Mouse (Mus musculus): ENCODE measurements around the gene Vps53. TPM values are rescaled to one million over a fixed set of nuclear protein-coding genes. Genes with fewer than 3 reads are reported as not detected.
A peak's percentile ranks its signal among the peaks of the same experiment; 100 is the strongest.

Vps53 gene
- polyA plus RNA-seq, 1 experiment: 56.6 TPM

DNA sequence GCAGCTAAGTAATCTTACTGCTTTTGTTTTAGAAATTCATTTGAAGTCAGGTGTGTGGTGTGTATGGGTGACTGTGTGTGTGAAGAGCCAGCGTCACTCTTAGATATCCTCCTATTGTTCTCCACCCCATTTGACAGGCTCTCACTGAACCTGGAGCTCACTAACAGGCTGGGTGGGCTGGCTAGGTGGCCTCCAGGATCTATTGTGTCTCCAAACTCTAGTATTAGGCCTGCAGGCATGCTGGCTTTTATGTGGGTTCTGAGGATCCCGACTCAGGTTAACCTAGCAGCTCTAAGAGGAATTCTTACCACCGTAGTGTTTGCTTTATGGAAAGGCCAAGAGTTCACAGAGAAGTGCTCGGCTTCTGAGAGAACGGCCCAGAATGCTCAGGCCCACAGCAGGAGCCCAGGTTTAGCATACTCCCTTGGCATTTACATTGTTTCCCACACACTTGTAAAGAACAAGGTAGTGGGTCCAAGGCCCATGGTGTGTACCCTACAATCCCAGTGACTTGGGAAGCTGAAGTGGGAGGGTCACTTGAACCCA lies 128.4 kb downstream of the Vps53 start:
- no peak overlapping the region for H3K27ac ChIP-seq (ENCODE audit: insufficient read depth, low read length)
- no peaks in the 10 kb centered on the region for H3K4me1 ChIP-seq (ENCODE audit: control insufficient read depth, insufficient read depth, low read length)
- TF ChIP-seq CTCF (IDR thresholded peaks at IDR 0.05; ENCODE audit: extremely low read depth, insufficient read depth, low read length) (no peak), POLR2A (IDR thresholded peaks at IDR 0.05; ENCODE audit: extremely low read depth, insufficient read depth, low read length) (no peak)
- no peak overlapping the region for H3K4me3 ChIP-seq (ENCODE audit: insufficient read depth, low read length)

DNA sequence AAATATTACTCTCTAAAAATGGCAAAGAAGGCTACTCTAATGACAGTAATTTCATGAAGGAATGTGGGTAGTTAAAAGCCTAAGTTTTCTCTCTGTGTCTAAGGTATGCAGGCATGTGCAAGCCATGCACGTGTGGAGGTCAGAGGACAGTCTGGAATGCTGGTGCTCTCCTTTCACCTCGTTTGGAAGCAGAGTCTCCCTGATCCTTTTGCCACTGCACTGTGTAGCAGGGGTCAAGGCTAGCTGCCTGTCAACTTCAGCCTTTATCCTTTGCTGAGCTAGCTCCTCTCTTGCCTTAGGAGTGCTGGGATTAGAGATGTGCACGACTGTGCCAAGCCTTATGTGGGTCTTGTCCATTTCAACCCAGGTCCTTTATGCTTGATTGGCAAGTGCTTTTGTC lies 128.9 kb downstream of the Vps53 start:
- H3K4me1 ChIP-seq (ENCODE audit: control insufficient read depth, insufficient read depth, low read length): no peaks in the 10 kb centered on the region
- H3K27ac ChIP-seq (ENCODE audit: insufficient read depth, low read length): no peak overlapping the region
- TF ChIP-seq POLR2A (IDR thresholded peaks at IDR 0.05; ENCODE audit: extremely low read depth, insufficient read depth, low read length): no peak
- no peak for TF ChIP-seq CTCF (IDR thresholded peaks at IDR 0.05; ENCODE audit: extremely low read depth, insufficient read depth, low read length)
- no peak overlapping the region for H3K4me3 ChIP-seq (ENCODE audit: insufficient read depth, low read length)

DNA sequence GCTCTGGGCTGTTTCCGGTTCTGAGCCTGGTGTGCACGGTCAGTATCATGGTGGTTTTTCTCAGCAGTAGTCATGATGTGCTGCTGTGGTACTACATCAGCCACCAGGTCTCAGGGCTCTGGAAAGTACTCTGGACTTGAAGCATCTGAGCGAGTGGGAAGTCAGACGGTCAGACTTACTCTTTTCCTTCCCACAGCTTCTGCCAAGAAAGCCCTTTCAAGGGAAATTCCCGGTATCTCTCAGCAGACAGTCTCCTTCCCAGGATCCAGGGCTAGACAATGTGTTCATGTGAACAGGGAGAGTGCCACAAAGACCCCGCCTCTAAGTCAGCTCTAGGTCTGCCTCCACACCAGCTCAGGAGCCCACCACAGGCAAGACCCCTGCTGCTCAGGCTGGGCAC lies 134.1 kb downstream of the Vps53 start:
- H3K4me3 ChIP-seq (ENCODE audit: insufficient read depth, low read length): no peak overlapping the region
- no peak for TF ChIP-seq POLR2A (IDR thresholded peaks at IDR 0.05; ENCODE audit: extremely low read depth, insufficient read depth, low read length)
- TF ChIP-seq CTCF (IDR thresholded peaks at IDR 0.05; ENCODE audit: extremely low read depth, insufficient read depth, low read length): no peak
- peaks cover 4% of the 10 kb centered on the region for H3K4me1 ChIP-seq (ENCODE audit: control insufficient read depth, insufficient read depth, low read length)
- no peak overlapping the region for H3K27ac ChIP-seq (ENCODE audit: insufficient read depth, low read length)

DNA sequence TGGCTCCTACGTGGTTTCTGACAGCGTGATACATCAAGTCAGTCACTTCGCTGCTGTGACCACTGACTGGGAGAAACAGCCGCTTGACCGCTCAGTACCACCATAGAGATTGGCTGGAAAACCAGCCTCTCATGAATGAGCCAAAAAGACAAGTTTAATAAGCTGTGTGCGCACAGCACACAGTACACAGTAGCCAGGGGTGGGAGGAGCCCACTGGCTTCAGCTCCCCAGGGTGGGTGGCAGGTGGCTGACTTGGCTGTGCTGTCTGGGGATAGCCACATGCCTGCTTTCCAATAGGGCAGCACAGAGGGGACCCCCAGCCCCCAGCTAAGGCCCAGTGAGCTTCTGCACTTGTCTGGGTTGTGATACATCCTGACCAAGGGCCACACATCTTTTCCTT lies 135.0 kb downstream of the Vps53 start:
- TF ChIP-seq POLR2A (IDR thresholded peaks at IDR 0.05; ENCODE audit: extremely low read depth, insufficient read depth, low read length): no peak
- TF ChIP-seq CTCF (IDR thresholded peaks at IDR 0.05; ENCODE audit: extremely low read depth, insufficient read depth, low read length): no peak
- Histone ChIP-seq H3K4me3 (ENCODE audit: insufficient read depth, low read length) (no peak overlapping the region), H3K27ac (ENCODE audit: insufficient read depth, low read length) (no peak overlapping the region), H3K4me1 (ENCODE audit: control insufficient read depth, insufficient read depth, low read length) (peaks cover 4% of the 10 kb centered on the region)

DNA sequence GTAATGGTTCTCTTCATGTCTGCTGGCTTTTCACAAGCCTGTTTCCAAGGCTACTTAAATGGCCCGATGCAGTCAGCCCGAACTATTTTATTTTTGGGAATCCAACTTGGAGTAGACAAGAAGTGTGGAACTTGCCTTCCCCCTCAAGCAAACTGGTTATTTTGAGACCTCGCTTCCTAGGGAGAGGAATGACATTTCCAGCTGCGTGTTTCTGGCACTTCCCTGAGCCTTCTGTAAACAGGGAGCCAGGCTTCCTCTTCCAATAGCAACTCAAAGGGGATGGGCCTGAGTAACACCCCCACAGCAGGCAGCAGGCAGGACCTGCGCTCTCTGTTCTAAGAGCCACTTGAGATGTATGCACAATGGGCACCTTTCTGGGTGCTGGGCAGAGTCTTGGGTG lies 136.6 kb downstream of the Vps53 start:
- Histone ChIP-seq H3K4me3 (ENCODE audit: insufficient read depth, low read length) (no peak overlapping the region), H3K4me1 (ENCODE audit: control insufficient read depth, insufficient read depth, low read length) (peaks cover 4% of the 10 kb centered on the region), H3K27ac (ENCODE audit: insufficient read depth, low read length) (no peak overlapping the region)
- TF ChIP-seq CTCF (IDR thresholded peaks at IDR 0.05; ENCODE audit: extremely low read depth, insufficient read depth, low read length) (no peak), POLR2A (IDR thresholded peaks at IDR 0.05; ENCODE audit: extremely low read depth, insufficient read depth, low read length) (0 out of 2 replicates have a peak, but pooled peaks have one; percentile 35)

DNA sequence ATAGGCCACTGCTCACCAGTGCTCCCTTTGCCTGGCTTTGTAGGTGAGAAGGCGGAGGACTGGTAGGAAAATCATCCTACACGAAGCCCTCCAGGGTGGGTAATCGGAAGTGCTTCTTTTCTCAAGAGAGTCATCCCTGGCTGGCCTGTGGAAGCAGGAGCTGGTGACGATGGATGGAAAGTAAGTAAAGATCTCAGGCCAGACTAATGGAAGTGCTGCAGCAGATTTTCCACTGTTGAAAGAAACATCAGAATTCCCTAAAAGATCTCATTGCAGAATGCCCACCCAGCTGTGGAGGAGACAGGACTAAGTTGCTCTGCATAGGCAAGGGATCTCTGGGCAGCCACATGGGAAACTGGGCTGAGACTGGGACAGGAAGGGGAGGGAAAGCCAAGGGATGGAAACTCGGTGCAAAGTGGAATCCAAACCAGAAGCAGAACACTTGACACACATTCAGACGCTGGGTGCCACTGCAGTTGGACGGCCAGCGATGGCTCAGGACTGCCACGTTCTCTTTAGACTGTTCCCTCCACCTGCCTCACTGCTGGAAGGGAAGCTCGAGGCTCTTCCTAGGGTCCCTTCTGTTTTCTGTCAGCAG lies 137.3 kb downstream of the Vps53 start:
- H3K4me1 ChIP-seq (ENCODE audit: control insufficient read depth, insufficient read depth, low read length): peaks cover 4% of the 10 kb centered on the region
- peak overlapping the region; percentile 49; the same call in 1 of the 2 replicates for H3K27ac ChIP-seq (ENCODE audit: insufficient read depth, low read length)
- H3K4me3 ChIP-seq (ENCODE audit: insufficient read depth, low read length): no peak overlapping the region
- TF ChIP-seq POLR2A (IDR thresholded peaks at IDR 0.05; ENCODE audit: extremely low read depth, insufficient read depth, low read length): no peak
- TF ChIP-seq CTCF (IDR thresholded peaks at IDR 0.05; ENCODE audit: extremely low read depth, insufficient read depth, low read length): no peak

DNA sequence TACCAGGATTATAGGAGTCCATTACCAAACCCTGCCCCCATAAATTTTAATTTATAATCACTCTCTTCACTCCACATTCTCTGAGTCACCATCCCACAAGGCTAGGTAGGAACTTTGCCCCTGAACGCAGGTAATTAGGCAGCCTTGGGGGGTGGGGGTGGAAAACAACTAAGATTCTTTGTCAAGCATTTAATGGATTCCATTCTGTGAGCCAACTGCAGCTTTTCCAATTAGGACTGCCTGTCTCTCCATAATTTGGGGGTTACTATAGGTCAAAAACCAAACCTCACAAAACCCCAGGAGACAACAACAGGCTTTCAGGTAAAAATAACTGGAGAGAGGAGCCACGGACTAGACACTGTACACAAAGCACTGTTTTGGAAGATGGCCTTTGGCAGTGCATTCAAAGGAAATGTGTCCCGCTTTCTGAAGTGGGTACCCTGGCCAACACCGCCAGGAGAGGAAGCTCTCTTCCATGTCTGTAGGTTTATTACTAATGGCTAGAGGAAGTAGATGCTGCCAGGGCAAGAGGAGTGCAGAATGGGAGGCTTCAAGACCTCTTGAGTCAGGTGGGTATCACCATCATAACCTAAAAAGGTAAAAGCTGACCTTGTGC lies 138.6 kb downstream of the Vps53 start:
- TF ChIP-seq CTCF (IDR thresholded peaks at IDR 0.05; ENCODE audit: extremely low read depth, insufficient read depth, low read length) (no peak), POLR2A (IDR thresholded peaks at IDR 0.05; ENCODE audit: extremely low read depth, insufficient read depth, low read length) (no peak)
- no peak overlapping the region for H3K27ac ChIP-seq (ENCODE audit: insufficient read depth, low read length)
- peaks cover 4% of the 10 kb centered on the region for H3K4me1 ChIP-seq (ENCODE audit: control insufficient read depth, insufficient read depth, low read length)
- H3K4me3 ChIP-seq (ENCODE audit: insufficient read depth, low read length): no peak overlapping the region

DNA sequence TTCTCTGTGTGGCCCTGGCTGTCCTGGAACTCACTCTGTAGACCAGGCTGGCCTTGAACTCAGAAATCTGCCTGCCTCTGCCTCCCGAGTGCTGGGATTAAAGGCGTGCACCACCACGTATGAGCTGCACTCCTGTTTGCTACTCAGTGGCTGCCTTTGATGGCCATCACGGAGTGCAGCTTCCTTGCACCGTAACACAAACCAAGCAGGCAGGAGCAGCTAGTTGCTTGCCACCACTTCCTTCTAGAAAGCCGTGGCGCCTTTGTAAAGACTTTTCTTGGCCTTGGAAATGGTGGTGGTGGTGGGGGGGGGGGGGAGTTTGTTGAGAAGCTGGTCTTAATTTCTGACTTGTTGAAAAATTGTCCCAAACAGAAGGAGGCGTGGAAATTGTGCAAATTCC lies 139.3 kb downstream of the Vps53 start:
- H3K4me3 ChIP-seq (ENCODE audit: insufficient read depth, low read length): no peak overlapping the region
- no peak for TF ChIP-seq POLR2A (IDR thresholded peaks at IDR 0.05; ENCODE audit: extremely low read depth, insufficient read depth, low read length)
- no peak for TF ChIP-seq CTCF (IDR thresholded peaks at IDR 0.05; ENCODE audit: extremely low read depth, insufficient read depth, low read length)
- peaks cover 4% of the 10 kb centered on the region for H3K4me1 ChIP-seq (ENCODE audit: control insufficient read depth, insufficient read depth, low read length)
- no peak overlapping the region for H3K27ac ChIP-seq (ENCODE audit: insufficient read depth, low read length)

DNA sequence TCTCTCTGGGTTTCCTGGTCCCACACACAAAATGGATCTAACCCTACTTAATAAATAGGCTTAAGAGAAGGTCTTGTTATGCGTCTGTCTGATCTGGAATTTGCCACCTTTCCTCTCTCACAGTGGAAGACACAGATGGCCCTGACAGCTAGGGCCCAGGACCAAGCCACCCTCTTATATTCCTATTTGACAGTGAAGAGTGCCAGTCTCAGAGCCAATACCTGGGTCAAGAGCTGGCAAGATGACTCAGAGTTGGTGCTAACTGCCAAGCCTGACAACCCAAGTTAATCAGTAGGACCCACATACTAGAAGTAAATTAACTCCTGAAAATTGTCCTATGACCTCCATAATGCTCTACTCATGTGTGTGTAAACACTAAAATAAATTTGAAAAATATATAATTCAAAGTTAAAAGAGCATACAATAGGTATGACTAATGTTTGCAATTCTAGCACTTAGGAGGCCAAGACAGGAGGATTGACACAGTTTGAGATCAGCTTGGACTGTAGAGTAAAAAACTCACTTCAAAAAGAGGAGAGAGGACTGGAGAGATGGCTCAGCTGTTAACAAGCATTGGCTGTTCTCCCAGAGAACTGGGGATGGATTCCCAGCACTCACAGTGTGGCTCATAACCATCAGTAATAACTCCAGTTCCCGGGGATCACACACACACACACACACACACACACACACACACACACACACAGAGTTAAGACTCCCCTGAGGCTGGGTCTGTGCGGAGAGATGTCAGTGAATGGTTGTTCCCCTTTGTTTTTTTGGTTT lies 140.0 kb downstream of the Vps53 start:
- TF ChIP-seq POLR2A (IDR thresholded peaks at IDR 0.05; ENCODE audit: extremely low read depth, insufficient read depth, low read length) (no peak), CTCF (IDR thresholded peaks at IDR 0.05; ENCODE audit: extremely low read depth, insufficient read depth, low read length) (no peak)
- H3K4me3 ChIP-seq (ENCODE audit: insufficient read depth, low read length): no peak overlapping the region
- peaks cover 4% of the 10 kb centered on the region for H3K4me1 ChIP-seq (ENCODE audit: control insufficient read depth, insufficient read depth, low read length)
- H3K27ac ChIP-seq (ENCODE audit: insufficient read depth, low read length): no peak overlapping the region

All from cortical plate, adult 2 months (tissue).